Mouse (Mus musculus) kidney, embryonic 16.5 days (tissue): Measurements from ENCODE around the gene Mrpl37. TPM values are rescaled to one million over a fixed set of nuclear protein-coding genes. Genes with fewer than 3 reads are reported as not detected.
A peak's percentile ranks its signal among the peaks of the same experiment; 100 is the strongest.

Experiments
- ATAC-seq: fragments of 200-750 bp; cut with Nextera tagmentation; 2 replicates; pipeline ENCODE4 v1.8.0; 2017; ENCODE audit warnings: moderate TSS enrichment; ENCODE audit not compliant: low FRiP score, low TSS enrichment
- H3K27ac ChIP-seq: fragments of 300-500 bp; sonication (generic); 2 replicates; pipeline ENCODE4 v1.5.1; 2014; ENCODE audit warnings: low read length
- H3K27me3 ChIP-seq: fragments of 300-500 bp; sonication (generic); 2 replicates; pipeline ENCODE4 v1.6.1; 2014; ENCODE audit warnings: low read length, control low read depth, mixed read lengths; ENCODE audit not compliant: insufficient read depth
- H3K36me3 ChIP-seq: fragments of 300-500 bp; sonication (generic); 2 replicates; pipeline ENCODE4 v1.6.1; 2014; ENCODE audit warnings: low read length, control low read depth, mixed read lengths; ENCODE audit not compliant: insufficient read depth
- H3K4me1 ChIP-seq: fragments of 300-500 bp; sonication (generic); 2 replicates; pipeline ENCODE4 v1.6.1; 2014; ENCODE audit warnings: low read length, control low read depth, mixed read lengths; ENCODE audit not compliant: insufficient read depth
- H3K4me2 ChIP-seq: fragments of 300-500 bp; sonication (generic); replicated peaks from 2 replicates; pipeline ENCODE4 v1.6.1; 2014; ENCODE audit warnings: low read depth, low read length
- H3K4me3 ChIP-seq: fragments of 300-500 bp; sonication (generic); 2 replicates; pipeline ENCODE4 v1.5.1; 2014; ENCODE audit warnings: mild to moderate bottlenecking, low read length
- H3K9ac ChIP-seq: fragments of 300-500 bp; sonication (generic); replicated peaks from 2 replicates; pipeline ENCODE4 v1.6.1; 2014; ENCODE audit warnings: low read length
- H3K9me3 ChIP-seq: fragments of 300-500 bp; sonication (generic); 2 replicates; pipeline ENCODE4 v1.6.1; 2016; ENCODE audit warnings: low read length, control low read depth
- WGBS: fragments of 180-500 bp; shearing (Covaris S2); extraction: QIAGEN DNeasy Blood & Tissue Kit; methylation state at CpG from one replicate; pipeline ENCODE4 v1.1.7; 2014; 5-methylcytosine and 5-hydroxymethylcytosine counted together
- polyA plus RNA-seq: library from polyadenylated mRNA; unstranded; fragments of >200 nt; fragmentation: Nextera tagmentation; extraction: Ambion mirVana; gene quantifications from 2 replicates; pipeline ENCODE4 v1.2.1, GENCODE M21; 2015

The Mrpl37 gene
- polyA plus RNA-seq, 1 experiment from 2014 or later, result 121 TPM

DNA sequence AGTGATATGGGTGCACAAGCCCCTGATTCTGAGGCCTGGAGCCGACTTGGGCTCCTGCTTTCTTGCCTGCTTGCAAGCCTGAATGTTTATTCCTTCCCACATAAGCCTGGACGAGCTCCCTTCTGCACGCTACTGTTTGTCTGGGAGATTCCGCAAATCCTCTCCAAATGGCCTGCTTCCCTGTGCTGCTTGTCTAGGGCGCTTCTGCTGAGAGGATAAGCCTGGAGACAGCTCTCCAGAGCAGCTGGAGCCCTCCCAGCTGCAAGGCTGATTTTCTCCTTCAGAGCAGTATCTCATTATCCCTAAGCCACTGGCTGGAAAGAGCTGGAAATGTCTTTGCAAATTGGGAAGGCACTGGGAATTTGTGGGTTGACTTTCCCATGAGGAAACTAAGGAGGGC is 8.8 kb upstream of the Mrpl37 start:
- no peaks in the 10 kb centered on the region for H3K4me1 ChIP-seq
- H3K36me3 ChIP-seq, result no peaks in the 10 kb centered on the region
- H3K27ac ChIP-seq, result no peak overlapping the region
- H3K9ac ChIP-seq, result no peak overlapping the region
- no peak for ATAC-seq
- no peak overlapping the region for H3K4me2 ChIP-seq
- H3K9me3 ChIP-seq, result no peaks in the 10 kb centered on the region
- H3K27me3 ChIP-seq, result no peaks in the 10 kb centered on the region
- no peak overlapping the region for H3K4me3 ChIP-seq
- 80% methylated on average over 5 of the region's 5 CpGs for WGBS

DNA sequence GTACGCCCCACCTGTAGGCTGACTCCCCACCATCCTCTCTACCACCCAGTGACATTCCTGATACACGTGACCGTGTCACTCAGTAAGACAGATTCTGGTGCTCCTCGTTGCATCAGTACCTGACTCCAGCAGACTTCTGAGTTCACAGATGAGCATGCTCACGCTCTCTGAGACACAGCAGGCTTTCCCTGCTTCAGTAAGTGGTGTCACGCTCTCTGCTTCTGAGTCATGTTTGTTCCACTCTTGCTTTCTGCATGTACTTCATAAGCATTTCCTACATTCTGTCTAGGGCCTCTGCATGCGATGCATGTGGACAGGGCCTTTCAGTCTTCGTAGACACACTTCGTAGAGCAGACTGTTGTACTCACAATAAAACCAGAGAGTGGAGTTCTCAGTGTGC is 5.7 kb upstream of the Mrpl37 start:
- Histone ChIP-seq H3K9ac (no peak overlapping the region), H3K27ac (no peak overlapping the region), H3K9me3 (no peaks in the 10 kb centered on the region), H3K36me3 (no peaks in the 10 kb centered on the region), H3K4me3 (no peak overlapping the region), H3K4me1 (0 out of 2 replicates have a peak, but pooled peaks cover 5% of the 10 kb centered on the region), H3K4me2 (no peak overlapping the region), H3K27me3 (no peaks in the 10 kb centered on the region)
- no peak for ATAC-seq
- WGBS, result 63% methylated on average over 9 of the region's 9 CpGs

DNA sequence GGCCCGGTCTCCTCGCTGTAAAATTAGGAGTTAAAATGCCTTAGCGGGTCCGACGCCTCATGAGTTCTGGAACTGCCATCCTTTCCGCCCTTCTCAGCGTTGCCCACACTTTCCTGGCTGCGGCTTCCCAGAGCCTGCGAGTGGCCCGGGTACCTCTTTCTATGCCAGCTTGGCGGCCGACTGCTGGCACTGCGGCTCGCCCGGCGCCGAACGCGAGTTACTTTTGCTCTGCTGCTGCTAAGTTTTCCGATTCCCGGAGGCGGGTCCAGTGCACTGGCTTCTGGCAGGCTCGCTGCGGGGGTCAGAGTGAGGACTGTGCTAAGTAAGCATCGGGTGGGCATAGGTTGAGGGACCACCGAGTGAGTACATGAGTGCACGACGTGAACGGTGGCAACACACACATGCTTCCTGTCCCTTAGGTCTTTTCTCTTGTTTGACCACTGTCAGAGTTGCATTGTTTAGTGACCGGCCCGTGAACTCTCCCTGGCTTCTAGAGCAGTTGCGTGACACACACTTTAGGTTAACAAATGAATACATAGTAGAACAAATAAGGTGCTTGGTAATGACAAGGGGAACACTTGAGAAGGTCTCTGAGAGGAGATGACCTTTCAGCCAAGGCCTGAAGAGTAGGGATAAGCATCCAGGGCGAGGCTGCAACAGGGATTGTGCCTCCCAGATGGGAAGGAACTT is 628 bp upstream of the Mrpl37 start:
- Histone ChIP-seq H3K36me3 (peaks cover 14% of the 10 kb centered on the region), H3K4me1 (peaks cover 15% of the 10 kb centered on the region), H3K27me3 (no peaks in the 10 kb centered on the region), H3K4me2 (peak overlapping the region; percentile 83), H3K27ac (peak overlapping the region; percentile 39; the same call in 1 of the 2 replicates), H3K9ac (peak overlapping the region; percentile 69), H3K9me3 (no peaks in the 10 kb centered on the region), H3K4me3 (peak overlapping the region; percentile 86)
- peak; percentile 60 for ATAC-seq
- 5% methylated on average over 33 of the region's 33 CpGs for WGBS

DNA sequence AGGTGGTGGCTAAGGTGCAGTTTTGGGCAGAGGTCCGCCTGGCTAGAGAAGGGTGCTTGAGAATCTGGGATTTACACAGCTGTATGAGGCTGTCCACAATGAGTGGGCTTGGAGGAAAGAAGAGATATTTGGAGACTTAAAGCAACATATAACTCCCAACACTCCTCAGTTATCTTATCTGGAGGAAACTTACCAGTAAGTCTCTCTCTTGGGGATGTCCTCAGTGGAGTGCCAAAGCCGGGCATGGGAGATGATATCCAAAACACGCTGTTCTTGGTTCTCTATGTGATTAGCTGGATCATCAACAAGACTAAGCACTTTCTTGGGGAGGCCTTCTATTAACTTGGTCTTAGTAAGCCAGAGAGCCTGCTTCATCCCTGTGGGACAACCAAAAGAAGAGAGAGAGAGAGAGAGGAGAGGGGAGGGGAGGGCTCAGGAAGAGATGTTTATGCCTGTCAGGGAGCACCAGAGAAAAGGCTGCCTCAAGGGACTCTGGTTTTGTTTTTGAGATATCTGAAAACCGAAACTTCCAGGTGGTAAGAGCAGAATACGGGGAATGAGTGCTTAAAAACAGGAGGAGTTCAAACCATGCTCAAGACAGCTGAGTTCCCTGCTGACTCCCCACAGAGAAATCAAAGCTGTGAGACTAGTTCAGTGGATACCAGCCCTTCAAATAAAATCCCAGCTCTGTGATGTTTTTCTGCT is 2.1 kb downstream of the Mrpl37 start:
- Histone ChIP-seq H3K27me3 (no peaks in the 10 kb centered on the region), H3K27ac (no peak overlapping the region), H3K4me3 (no peak overlapping the region), H3K9ac (no peak overlapping the region), H3K9me3 (no peaks in the 10 kb centered on the region), H3K4me2 (no peak overlapping the region), H3K4me1 (peaks cover 15% of the 10 kb centered on the region), H3K36me3 (peaks cover 38% of the 10 kb centered on the region)
- WGBS, result 87% methylated on average over 5 of the region's 5 CpGs
- ATAC-seq, result no peak

DNA sequence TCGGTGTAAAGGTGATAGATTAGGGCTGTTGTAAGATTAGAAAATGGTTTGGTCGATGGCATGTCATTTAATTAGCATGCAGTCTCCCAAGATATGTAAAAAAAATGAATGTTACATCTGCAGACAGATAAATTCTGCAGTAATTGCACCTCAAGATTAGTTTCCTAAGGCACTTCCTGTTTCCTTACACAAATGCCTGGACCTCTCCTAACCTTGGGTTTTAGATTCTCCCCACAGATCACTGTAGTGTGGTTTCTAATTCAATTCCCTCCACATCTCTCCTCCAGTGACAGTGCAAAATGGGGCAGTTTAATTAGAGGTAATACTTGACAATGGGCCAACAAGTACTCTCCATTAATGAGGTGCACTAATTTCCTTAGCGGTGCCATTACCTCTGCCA is 3.5 kb downstream of the Mrpl37 start:
- 96% methylated on average over 3 of the region's 3 CpGs for WGBS
- no peak overlapping the region for H3K4me2 ChIP-seq
- H3K4me3 ChIP-seq, result no peak overlapping the region
- no peaks in the 10 kb centered on the region for H3K27me3 ChIP-seq
- no peak overlapping the region for H3K27ac ChIP-seq
- peaks cover 49% of the 10 kb centered on the region for H3K36me3 ChIP-seq
- H3K9ac ChIP-seq, result no peak overlapping the region
- H3K9me3 ChIP-seq, result no peaks in the 10 kb centered on the region
- peaks cover 15% of the 10 kb centered on the region for H3K4me1 ChIP-seq
- no peak for ATAC-seq

DNA sequence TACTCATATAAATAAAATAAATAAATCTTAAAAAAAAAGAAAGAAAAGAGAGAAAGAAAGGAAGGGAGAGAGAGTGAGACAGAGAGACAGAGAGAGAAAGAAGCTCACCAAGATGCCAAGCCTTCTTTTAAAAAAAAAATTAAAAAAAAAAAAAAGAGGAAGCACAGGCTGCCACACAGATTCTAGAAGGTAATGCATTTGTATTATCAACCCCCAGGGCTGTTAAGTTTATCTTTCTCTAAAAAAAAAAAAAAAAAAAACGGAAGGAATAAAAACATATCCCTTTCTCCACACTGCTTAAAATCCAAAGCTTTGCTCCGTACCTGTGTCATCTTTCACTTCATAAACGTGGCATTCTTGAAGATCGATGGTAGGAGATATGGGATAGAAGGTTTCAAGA is 5.1 kb downstream of the Mrpl37 start:
- Histone ChIP-seq H3K4me3 (no peak overlapping the region), H3K27me3 (no peaks in the 10 kb centered on the region), H3K36me3 (peaks cover 65% of the 10 kb centered on the region), H3K27ac (no peak overlapping the region), H3K4me2 (no peak overlapping the region), H3K9me3 (no peaks in the 10 kb centered on the region), H3K4me1 (peaks cover 9% of the 10 kb centered on the region), H3K9ac (no peak overlapping the region)
- no peak for ATAC-seq
- WGBS, result 88% methylated on average over 4 of the region's 4 CpGs

DNA sequence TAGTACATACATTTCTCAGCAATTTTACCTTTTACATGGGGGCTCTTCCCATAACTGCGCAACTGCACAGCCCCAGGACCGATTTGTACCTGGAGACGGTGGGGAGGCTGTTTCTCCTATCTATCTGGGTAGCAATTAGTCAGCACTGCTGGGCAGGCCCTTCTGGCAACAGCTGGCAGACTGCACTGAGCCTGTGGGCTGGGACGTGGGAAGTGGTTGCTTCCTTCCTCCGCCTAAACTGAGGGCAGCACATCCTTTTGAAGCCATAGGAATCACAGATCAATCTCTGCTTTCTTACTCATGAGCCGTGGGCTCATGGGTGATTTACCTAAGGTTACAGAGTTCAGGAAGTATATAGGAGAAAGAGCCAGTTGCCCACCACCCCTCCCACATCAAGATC is 7.9 kb downstream of the Mrpl37 start:
- no peak overlapping the region for H3K4me2 ChIP-seq
- H3K36me3 ChIP-seq, result peaks cover 67% of the 10 kb centered on the region
- no peaks in the 10 kb centered on the region for H3K27me3 ChIP-seq
- H3K27ac ChIP-seq, result no peak overlapping the region
- ATAC-seq, result no peak
- H3K9ac ChIP-seq, result no peak overlapping the region
- no peak overlapping the region for H3K4me3 ChIP-seq
- 81% methylated on average over 6 of the region's 6 CpGs for WGBS
- H3K9me3 ChIP-seq, result no peaks in the 10 kb centered on the region
- H3K4me1 ChIP-seq, result no peaks in the 10 kb centered on the region

DNA sequence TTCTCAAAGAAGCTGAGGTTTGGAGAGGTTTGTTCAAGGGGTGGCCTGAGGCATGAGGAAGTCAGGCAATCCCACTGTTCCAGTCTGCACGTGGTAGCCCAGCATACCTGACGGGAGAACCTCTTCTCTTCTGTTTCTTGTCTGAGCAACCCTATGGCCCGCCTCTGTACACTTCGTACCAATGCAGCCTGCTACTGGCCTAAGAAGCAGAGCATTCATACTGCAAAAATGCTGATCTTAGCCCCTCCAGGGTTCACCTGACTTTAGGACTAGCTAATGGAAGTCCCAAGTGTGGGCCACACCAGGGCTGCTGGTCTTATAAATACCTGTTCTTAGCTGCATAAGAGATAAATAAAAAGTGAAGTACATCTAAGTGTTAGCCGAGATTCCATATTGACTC is 8.3 kb downstream of the Mrpl37 start:
- Histone ChIP-seq H3K36me3 (peaks cover 63% of the 10 kb centered on the region), H3K4me2 (no peak overlapping the region), H3K4me1 (no peaks in the 10 kb centered on the region), H3K27ac (no peak overlapping the region), H3K9ac (no peak overlapping the region), H3K4me3 (no peak overlapping the region), H3K27me3 (no peaks in the 10 kb centered on the region), H3K9me3 (no peaks in the 10 kb centered on the region)
- 91% methylated on average over 5 of the region's 5 CpGs for WGBS
- ATAC-seq, result no peak

DNA sequence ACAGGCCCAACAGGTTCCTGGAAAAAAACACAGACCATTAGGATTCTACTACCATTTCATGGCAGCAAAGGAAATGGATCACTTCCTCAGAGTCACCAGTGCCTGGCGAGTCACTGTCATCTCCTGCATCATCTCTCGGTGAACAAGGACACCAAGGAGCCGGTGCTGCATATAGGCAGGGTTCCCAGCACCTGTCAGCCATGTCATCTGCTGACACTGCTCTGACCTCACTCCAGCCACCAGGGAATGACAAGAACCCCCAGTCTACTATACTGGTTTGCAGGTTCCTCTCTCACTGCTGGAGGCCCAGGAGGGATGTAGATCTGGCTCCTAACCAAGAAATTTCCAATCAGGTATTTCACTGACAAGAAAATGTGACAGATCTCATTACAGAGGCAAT is 10.6 kb downstream of the Mrpl37 start:
- Histone ChIP-seq H3K27ac (no peak overlapping the region), H3K4me3 (no peak overlapping the region), H3K4me2 (no peak overlapping the region), H3K4me1 (no peaks in the 10 kb centered on the region), H3K36me3 (peaks cover 45% of the 10 kb centered on the region), H3K27me3 (no peaks in the 10 kb centered on the region), H3K9me3 (no peaks in the 10 kb centered on the region), H3K9ac (no peak overlapping the region)
- 67% methylated on average over 3 of the region's 3 CpGs for WGBS
- no peak for ATAC-seq

DNA sequence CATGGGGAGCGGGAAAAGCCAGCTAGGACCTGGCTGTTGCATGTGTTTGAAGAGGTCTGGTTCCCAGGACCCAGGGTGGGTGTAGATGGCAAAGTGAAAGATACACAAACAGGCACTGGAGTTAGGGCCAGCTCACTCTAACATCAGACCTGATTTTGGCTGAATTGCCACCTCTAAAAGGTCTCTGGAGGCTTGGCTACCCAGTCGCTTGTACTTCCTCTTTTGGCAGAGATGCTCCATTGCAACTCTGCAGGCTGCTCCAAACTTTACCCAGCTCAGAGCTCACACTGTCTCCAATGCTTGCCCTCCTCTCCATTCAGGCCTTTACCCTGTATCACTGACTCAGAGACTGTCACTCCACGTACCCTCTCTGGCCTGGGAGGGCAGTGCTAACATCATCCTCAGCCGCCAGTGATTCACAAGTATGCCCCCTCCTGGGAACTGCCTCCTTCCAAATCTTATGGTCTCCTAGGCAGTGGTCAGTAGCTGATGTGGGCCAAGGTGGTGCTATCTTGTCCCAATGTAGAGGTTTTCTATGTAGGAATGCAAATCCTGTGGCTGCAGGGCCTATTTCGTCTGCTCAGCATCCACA is 13.6 kb downstream of the Mrpl37 start:
- no peak overlapping the region for H3K4me3 ChIP-seq
- no peaks in the 10 kb centered on the region for H3K9me3 ChIP-seq
- no peaks in the 10 kb centered on the region for H3K27me3 ChIP-seq
- 53% methylated on average over 5 of the region's 5 CpGs for WGBS
- no peak overlapping the region for H3K9ac ChIP-seq
- H3K4me2 ChIP-seq, result no peak overlapping the region
- H3K4me1 ChIP-seq, result no peaks in the 10 kb centered on the region
- no peak overlapping the region for H3K27ac ChIP-seq
- H3K36me3 ChIP-seq, result peaks cover 25% of the 10 kb centered on the region
- no peak for ATAC-seq
